Comparison of ENCODE assay signal across 16 mouse cellular contexts in the genomic region with DNA sequence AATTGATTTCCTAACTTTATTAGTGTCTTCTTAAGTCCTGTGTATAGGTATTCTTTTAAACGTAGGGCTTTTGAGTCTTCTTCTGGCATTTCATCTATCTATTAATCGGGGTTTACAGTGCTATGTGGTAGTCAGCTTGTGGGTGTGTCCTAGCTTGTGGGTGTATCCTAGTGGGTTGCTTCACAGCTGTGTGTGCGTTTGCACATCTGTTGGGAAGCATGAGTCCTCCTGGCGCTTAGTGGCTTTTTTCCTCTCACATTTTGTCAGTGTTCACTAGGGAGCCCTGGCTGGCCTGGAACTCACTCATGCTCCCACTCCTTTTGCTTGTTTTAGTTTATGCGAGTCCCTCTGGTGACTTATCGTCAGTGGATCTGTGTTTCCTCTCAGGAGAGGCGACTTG. TPM values are rescaled to one million over a fixed set of nuclear protein-coding genes. Genes with fewer than 3 reads are reported as not detected.
DNase-seq lines count a peak whose midpoint lies in the region; ATAC-seq lines count a peak whose summit lies in the region.
"Had no signal": no experiment of that assay in that cellular context is flagged by ENCODE, and none has a peak within 500 bp of the region (broad histone marks: within the 10 kb centered on the region; RNA-seq: fewer than 3 reads in every experiment).

No protein-coding gene starts in this region.

- no peaks in the 10 kb centered on the region for H3K27me3 ChIP-seq in liver, embryonic 16.5 days (ENCODE audit: control insufficient read depth, insufficient read depth, low read depth, low read length)
- no peaks in the 10 kb centered on the region for H3K27me3 ChIP-seq in hindbrain, embryonic 12.5 days
- H3K27me3 ChIP-seq: CH12.LX; neural tube, embryonic 13.5 days had no signal

- intact Hi-C loops in left cerebral cortex, postnatal 10 days (cut with DNase I): no loop called here

- ATAC-seq in liver, embryonic 16.5 days (ENCODE audit: low read depth): peak; percentile 73
- no peak for ATAC-seq in hindbrain, embryonic 12.5 days (ENCODE audit: low FRiP score)

- peak overlapping the region; percentile 31 for H3K9ac ChIP-seq in liver, embryonic 16.5 days (ENCODE audit: low read depth, low read length)
- H3K9ac ChIP-seq in hindbrain, embryonic 12.5 days: no peak overlapping the region
- H3K9ac ChIP-seq: hindbrain, embryonic 14.5 days; neural tube, embryonic 13.5 days had no signal

- WGBS in liver, embryonic 16.5 days (ENCODE audit: insufficient replicate concordance): 37% methylated on average over 7 of the region's 7 CpGs
- WGBS in hindbrain, embryonic 12.5 days: 75% methylated on average over 7 of the region's 7 CpGs

- H3K4me2 ChIP-seq in liver, embryonic 16.5 days (ENCODE audit: low read depth, low read length): peak overlapping the region; percentile 55
- H3K4me2 ChIP-seq in hindbrain, embryonic 12.5 days (replicated peaks): no peak overlapping the region
- H3K4me2 ChIP-seq: hindbrain, embryonic 14.5 days; neural tube, embryonic 13.5 days had no signal

- no peaks in the 10 kb centered on the region for H3K36me3 ChIP-seq in liver, embryonic 16.5 days (ENCODE audit: control insufficient read depth, insufficient read depth)
- H3K36me3 ChIP-seq in hindbrain, embryonic 12.5 days: no peaks in the 10 kb centered on the region
- H3K36me3 ChIP-seq: neural tube, embryonic 13.5 days had no signal

- peak overlapping the region; percentile 80 for H3K27ac ChIP-seq in liver, embryonic 16.5 days (ENCODE audit: low read length)
- H3K27ac ChIP-seq in hindbrain, embryonic 12.5 days: no peak overlapping the region
- H3K27ac ChIP-seq: heart, adult 2 months; hindbrain, embryonic 14.5 days; neural tube, embryonic 13.5 days had no signal

- H3K4me3 ChIP-seq in liver, embryonic 16.5 days (ENCODE audit: low read depth, low read length): 0 out of 2 replicates have a peak overlapping the region, but pooled peaks have one; percentile 6
- H3K4me3 ChIP-seq in hindbrain, embryonic 12.5 days: no peak overlapping the region
- H3K4me3 ChIP-seq: heart, adult 2 months; neural tube, embryonic 13.5 days had no signal

- H3K4me1 ChIP-seq in liver, embryonic 16.5 days (ENCODE audit: control insufficient read depth, low read depth, low read length): peaks cover 55% of the 10 kb centered on the region
- H3K4me1 ChIP-seq in hindbrain, embryonic 12.5 days: no peaks in the 10 kb centered on the region
- H3K4me1 ChIP-seq: neural tube, embryonic 13.5 days had no signal

- peak; percentile 42 for DNase-seq in gastrocnemius, adult 18-20 months (ENCODE audit: low spot score)
- no peak for DNase-seq in gastrocnemius, adult 8-10 months (ENCODE audit: low spot score in 2 of 2)
- peak; percentile 35 for DNase-seq in NIH3T3 (ENCODE audit: low read depth)
- peak; percentile 58 for DNase-seq in gastrocnemius, postnatal 25 days
- no peak for DNase-seq in left cerebral cortex, postnatal 10 days (ENCODE audit: extremely low spot score in 1 of 2, low spot score in 2 of 2)
- no peak for DNase-seq in urinary bladder, postnatal 25 days (ENCODE audit: low spot score)
- DNase-seq: adrenal gland, postnatal 25 days; cerebellum, adult 9-10 months; kidney, adult 8-10 months; thymus, postnatal 4 days had no signal

- H3K9me3 ChIP-seq in liver, embryonic 16.5 days (replicated peaks; ENCODE audit: control insufficient read depth, low read length): no peaks in the 10 kb centered on the region
- H3K9me3 ChIP-seq in hindbrain, embryonic 12.5 days (replicated peaks): no peaks in the 10 kb centered on the region
- H3K9me3 ChIP-seq: neural tube, embryonic 13.5 days had no signal

RNA-seq across cellular contexts. Expression of a gene that starts 46.2 kb away (rescaled TPM):
- total RNA-seq in gastrocnemius, adult 18-20 months (2021): 10 to 100 TPM; 72.1 to 94.6 TPM
- 10 to 100 TPM; 64.1 to 79.4 (median 77.9) TPM for total RNA-seq in gastrocnemius, adult 8-10 months (2022)
- 10 to 100 TPM; 78.3 to 79.6 TPM for total RNA-seq in gastrocnemius, postnatal 25 days (2021)
- polyA plus RNA-seq in liver, embryonic 16.5 days (2015; fragmentation: Nextera tagmentation; extraction: Ambion mirVana): 43.6 and 49.6 TPM in 2 replicates
- 100 to 1,000 TPM; 180 to 182 TPM for total RNA-seq in left cerebral cortex, postnatal 10 days (2021)
- polyA plus RNA-seq in hindbrain, embryonic 12.5 days (2016; fragmentation: Nextera tagmentation; extraction: Ambion mirVana): 44.8 and 49.0 TPM in 2 replicates

Comparison
In these comparisons a context has a peak if more than half of its experiments do, and no peak if none do; other contexts are left out.
1. DNase-seq: peak in gastrocnemius, adult 18-20 months (single experiment), NIH3T3 (single experiment) and gastrocnemius, postnatal 25 days (single experiment); none in gastrocnemius, adult 8-10 months (0 of 2), left cerebral cortex, postnatal 10 days (0 of 2) and urinary bladder, postnatal 25 days (single experiment).